Mouse (Mus musculus) liver, embryonic 14.5 days (tissue): ENCODE data around the gene Sh3bp2.

ENCODE experiments used
- CTCF ChIP-seq: IDR thresholded peaks from 2 replicates; pipeline ENCODE4 v1.5.1; 2016; ENCODE audit warnings: antibody characterized with exemption, low read depth, control low read depth
- EP300 ChIP-seq: IDR thresholded peaks from 2 replicates; pipeline ENCODE4 v1.6.1; 2016; ENCODE audit warnings: antibody characterized with exemption, low read depth

DNA sequence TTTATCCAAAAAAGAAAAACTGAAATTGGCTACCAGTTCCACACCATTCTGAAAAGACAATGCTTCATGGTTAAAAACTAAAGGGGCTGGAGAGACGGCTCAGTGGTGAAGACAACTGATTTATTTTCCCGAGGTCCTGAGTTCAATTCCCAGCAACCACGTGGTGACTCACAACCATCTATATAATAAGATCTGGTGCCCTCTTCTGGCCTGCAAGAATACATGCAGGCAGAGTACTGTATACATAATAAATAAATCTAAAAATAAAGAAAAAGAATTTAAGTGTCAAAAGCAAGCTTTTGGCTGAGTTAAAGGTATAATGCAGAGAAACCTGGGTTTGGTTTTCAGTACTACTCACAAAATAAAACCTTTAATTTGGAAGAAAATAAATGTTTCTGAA, 44.7 kb upstream of the Sh3bp2 start:
- TF ChIP-seq EP300, result no peak
- TF ChIP-seq CTCF, result peak; percentile 27; the same call in 1 of the 2 replicates
